Mouse (Mus musculus): ENCODE measurements at regions not wholly inside any gene's neighbourhood (a gene's known extent, or its start where the extent isn't known, plus 50 kb on each side); places are given as distances from the start of the nearest gene placed in this dataset.

DNA sequence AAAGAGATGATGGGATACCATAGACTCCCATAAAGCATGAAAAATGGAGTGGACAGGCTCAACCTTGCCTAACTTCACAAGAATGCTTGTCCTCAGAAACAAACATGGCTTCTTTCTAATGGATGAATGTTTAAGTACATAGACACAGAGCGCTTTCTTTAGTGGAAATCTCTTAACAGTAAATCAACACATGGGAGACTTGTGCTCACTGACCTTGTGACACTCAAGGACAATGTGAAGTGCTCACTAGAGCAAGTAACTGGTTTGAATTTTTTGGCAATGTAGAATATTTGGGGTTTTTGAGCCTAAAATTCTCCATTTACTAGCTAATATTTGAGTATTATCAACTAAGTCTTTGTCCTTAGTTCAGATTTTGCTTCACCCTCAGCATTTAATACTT, 88.0 kb downstream of the Tent5c start:
- Histone ChIP-seq H3K9me3 (replicated peaks) (no peaks in the 10 kb centered on the region), H3K27me3 (ENCODE audit: low read depth, poor library complexity, severe bottlenecking) (no peaks in the 10 kb centered on the region), H3K27ac (replicated peaks) (no peak overlapping the region), H3K4me1 (no peaks in the 10 kb centered on the region), H3K36me3 (no peaks in the 10 kb centered on the region), H3K4me3 (no peak overlapping the region)
- WGBS = 95% methylated on average over 1 of the region's 1 CpGs
- no peak for DNase-seq (ENCODE audit: low spot score)

DNA sequence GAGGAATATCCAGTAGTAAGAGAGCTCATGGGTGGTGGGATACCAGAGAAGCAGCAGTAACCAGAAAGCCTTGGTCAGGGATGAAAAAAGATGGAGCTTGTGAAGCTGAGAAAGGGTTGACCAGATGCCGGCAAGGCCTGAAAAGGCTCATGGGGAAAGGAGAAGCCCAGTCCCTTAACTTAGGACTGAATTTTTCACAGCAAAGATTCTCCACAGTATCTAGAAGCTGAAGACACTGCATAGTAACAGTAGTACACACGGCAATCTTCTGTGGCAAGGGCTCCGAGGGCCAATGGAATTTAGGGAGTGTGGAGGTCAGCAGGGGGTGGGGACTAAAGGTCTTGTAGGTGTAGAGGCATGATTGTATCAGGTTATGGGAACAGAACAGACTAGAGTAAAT, 91.6 kb downstream of the Tent5c start:
- Histone ChIP-seq H3K36me3 (no peaks in the 10 kb centered on the region), H3K9me3 (replicated peaks) (no peaks in the 10 kb centered on the region), H3K4me1 (no peaks in the 10 kb centered on the region), H3K4me3 (no peak overlapping the region), H3K27me3 (ENCODE audit: low read depth, poor library complexity, severe bottlenecking) (no peaks in the 10 kb centered on the region), H3K27ac (replicated peaks) (no peak overlapping the region)
- 88% methylated on average over 3 of the region's 3 CpGs for WGBS
- no peak for DNase-seq (ENCODE audit: low spot score)

DNA sequence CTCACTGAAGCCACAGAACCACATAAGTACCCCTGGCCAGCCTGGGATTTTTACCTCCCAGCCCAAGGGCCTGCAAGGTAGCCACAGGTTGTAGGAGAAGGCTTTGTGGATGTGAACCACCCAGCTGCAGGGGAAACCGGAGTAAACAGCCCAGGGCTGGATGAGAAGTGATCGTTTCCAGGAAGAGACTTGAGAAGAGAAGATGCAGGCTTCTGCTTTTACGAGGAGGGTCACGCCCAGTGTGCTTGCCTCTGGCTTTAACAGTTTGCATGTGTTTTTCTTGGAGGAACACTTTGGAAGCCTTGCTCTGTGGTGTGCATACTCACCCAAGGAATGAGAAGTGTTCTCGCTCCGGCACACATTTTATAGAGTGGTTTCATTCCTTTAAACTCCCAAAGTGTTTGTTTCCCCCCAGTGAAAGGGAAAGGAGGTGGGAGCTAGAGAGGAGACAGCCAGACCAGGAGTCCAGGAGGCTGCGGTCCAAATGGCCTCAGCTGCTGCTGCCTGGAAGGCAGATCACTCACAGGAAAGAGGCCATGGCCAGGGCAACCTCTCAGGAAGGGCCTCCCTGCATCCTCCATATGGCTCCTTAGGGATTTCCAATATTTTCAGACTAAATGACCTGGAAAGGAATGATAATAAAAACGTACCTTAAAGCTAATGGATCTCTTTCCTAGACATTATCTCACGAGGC, 94.1 kb downstream of the Tent5c start:
- no peaks in the 10 kb centered on the region for H3K9me3 ChIP-seq (replicated peaks)
- no peak overlapping the region for H3K4me3 ChIP-seq
- no peaks in the 10 kb centered on the region for H3K4me1 ChIP-seq
- no peak overlapping the region for H3K27ac ChIP-seq (replicated peaks)
- no peaks in the 10 kb centered on the region for H3K27me3 ChIP-seq (ENCODE audit: low read depth, poor library complexity, severe bottlenecking)
- no peaks in the 10 kb centered on the region for H3K36me3 ChIP-seq
- no peak for DNase-seq (ENCODE audit: low spot score)
- 81% methylated on average over 9 of the region's 9 CpGs for WGBS

DNA sequence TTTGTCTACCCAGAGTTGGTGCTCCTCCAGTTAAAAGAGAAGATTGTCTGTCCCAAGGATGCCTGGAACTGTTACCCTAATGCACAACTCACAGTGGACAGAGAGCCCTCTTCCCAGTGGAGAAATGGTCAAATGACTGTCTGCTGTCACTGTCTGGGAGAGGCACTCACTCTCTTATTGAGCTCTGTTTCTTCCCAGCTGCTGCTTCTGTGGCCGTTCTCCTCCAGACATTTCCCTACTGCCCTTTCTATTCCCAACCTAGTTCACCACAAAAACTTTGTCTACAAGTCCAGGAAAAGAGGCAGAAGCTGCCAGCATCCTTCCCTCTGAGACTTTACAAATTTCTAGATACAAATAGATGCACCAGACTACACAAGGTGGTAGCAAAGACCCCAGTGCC, 95.2 kb downstream of the Tent5c start:
- DNase-seq (ENCODE audit: low spot score) = no peak
- Histone ChIP-seq H3K9me3 (replicated peaks) (no peaks in the 10 kb centered on the region), H3K27ac (replicated peaks) (no peak overlapping the region), H3K4me1 (peaks cover 7% of the 10 kb centered on the region), H3K4me3 (no peak overlapping the region), H3K27me3 (ENCODE audit: low read depth, poor library complexity, severe bottlenecking) (no peaks in the 10 kb centered on the region), H3K36me3 (no peaks in the 10 kb centered on the region)
- 68% methylated on average over 1 of the region's 1 CpGs for WGBS

DNA sequence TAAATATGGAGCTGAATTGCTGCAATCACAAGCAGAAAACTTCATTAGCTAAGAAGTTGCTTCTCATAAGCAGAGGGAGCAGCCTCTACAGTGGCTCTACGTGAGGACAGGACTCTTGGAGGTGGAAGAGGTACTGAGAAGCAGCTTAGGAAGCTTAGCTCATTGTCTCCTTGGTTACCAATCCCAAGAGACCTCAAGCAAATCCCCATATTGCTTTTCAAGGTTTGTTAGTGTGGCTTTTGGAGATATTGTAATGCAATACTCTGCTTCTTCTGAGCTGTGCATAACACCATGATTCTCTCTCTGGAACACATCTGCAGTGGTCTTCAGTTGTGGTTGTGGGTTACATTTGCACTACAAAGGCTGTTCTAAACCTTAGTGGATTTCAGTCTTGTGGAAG, 106.9 kb downstream of the Tent5c start:
- Histone ChIP-seq H3K36me3 (no peaks in the 10 kb centered on the region), H3K4me1 (no peaks in the 10 kb centered on the region), H3K27me3 (ENCODE audit: low read depth, poor library complexity, severe bottlenecking) (no peaks in the 10 kb centered on the region), H3K9me3 (replicated peaks) (no peaks in the 10 kb centered on the region), H3K4me3 (no peak overlapping the region), H3K27ac (replicated peaks) (no peak overlapping the region)
- DNase-seq (ENCODE audit: low spot score) = no peak
- WGBS = 38% methylated on average over 1 of the region's 1 CpGs

DNA sequence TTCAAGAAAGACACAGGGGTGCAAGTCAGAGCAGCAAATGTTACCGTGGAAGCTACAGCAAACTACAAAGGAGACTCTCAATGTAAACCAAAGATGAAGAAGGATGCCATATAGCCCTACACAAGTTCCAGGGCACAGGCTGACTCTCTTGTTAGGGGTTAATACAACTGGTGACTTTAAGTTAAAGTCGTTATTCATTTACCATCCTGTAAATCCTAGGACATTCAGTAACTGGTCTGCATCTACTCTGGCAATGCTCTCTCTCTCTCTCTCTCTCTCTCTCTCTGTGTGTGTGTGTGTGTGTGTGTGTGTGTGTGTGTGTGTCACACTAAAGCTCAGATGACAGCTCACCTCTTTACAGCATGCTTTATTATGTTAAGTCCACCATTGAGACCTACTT, 107.8 kb downstream of the Tent5c start:
- WGBS = 85% methylated on average over 2 of the region's 2 CpGs
- DNase-seq (ENCODE audit: low spot score) = no peak
- H3K4me3 ChIP-seq = no peak overlapping the region

DNA sequence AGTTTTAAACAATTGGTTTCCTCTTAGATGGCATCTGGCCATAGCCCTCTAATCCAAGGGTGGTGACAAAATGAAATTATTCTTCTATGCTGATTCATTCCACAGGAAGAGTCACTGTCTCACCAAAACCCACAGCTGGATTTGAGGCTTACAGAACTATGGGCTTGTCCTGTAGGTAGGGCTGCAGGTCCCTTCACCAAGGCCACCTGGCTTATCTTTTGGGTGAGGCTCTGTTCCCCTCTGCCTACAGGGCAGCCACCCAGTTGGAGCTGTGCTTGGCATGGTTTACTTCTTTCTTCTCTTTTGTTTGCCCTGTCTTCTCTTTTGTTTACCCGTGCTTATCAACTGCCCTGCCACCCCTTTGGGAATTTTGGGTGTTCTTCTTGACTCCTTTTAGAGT, 113.0 kb downstream of the Tent5c start:
- no peaks in the 10 kb centered on the region for H3K27me3 ChIP-seq (ENCODE audit: low read depth, poor library complexity, severe bottlenecking)
- H3K27ac ChIP-seq (replicated peaks) = no peak overlapping the region
- H3K4me1 ChIP-seq = no peaks in the 10 kb centered on the region
- no peaks in the 10 kb centered on the region for H3K9me3 ChIP-seq (replicated peaks)
- 62% methylated on average over 1 of the region's 1 CpGs for WGBS
- no peaks in the 10 kb centered on the region for H3K36me3 ChIP-seq
- H3K4me3 ChIP-seq = no peak overlapping the region
- DNase-seq (ENCODE audit: low spot score) = no peak

More for the DNA sequence above, 107.8 kb downstream of the Tent5c start:
- Histone ChIP-seq H3K36me3 (no peaks in the 10 kb centered on the region), H3K9me3 (replicated peaks) (no peaks in the 10 kb centered on the region), H3K27me3 (ENCODE audit: low read depth, poor library complexity, severe bottlenecking) (no peaks in the 10 kb centered on the region), H3K27ac (replicated peaks) (no peak overlapping the region), H3K4me1 (no peaks in the 10 kb centered on the region)

DNA sequence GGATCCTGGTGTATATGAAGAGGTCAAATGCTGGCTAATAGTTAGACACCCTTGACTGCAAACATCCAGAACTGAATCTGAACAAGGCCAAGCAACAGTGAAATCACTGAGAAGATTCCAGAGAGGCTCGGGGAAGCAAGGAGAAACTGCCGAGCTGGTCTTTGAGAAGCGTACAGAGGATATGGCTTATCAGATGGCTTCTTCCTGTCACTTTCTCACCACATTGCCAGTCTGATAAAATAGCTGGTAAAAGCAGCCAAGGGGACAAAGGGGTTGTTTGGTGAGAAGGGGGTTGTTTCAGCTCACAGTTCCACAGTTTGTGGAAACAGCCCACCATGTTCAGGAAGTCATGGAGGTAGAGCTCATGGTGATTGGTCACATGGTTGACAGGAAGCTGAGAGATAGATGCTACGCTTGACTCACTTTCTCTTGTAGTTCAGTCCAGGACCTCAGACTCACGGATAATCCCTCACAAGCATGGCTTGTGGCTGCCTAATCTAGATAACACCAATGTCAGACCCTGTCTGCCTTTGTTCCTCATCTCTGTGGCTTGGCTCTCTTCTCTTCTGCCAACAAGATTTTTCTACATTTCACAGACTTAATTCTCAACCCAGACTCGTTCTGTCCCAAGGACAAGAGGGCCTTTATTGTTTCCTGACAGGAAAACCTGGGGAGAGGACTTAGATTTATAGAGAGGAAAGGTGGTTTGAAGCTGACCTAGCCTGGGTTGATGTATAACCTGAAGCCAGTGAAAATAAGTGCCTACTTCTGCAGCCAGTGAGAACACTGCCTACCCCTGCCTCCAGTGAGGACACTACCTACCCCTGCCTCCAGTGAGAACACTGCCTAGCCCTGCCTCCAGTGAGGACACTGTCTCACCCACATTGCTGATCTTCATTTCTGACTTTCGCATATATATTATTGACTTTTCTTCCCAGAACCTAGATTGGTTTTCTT, 122.0 kb downstream of the Tent5c start:
- WGBS = 71% methylated on average over 7 of the region's 7 CpGs
- no peak for DNase-seq (ENCODE audit: low spot score)
- Histone ChIP-seq H3K27ac (replicated peaks) (no peak overlapping the region), H3K9me3 (replicated peaks) (no peaks in the 10 kb centered on the region), H3K4me3 (no peak overlapping the region), H3K4me1 (no peaks in the 10 kb centered on the region), H3K27me3 (ENCODE audit: low read depth, poor library complexity, severe bottlenecking) (no peaks in the 10 kb centered on the region), H3K36me3 (no peaks in the 10 kb centered on the region)

DNA sequence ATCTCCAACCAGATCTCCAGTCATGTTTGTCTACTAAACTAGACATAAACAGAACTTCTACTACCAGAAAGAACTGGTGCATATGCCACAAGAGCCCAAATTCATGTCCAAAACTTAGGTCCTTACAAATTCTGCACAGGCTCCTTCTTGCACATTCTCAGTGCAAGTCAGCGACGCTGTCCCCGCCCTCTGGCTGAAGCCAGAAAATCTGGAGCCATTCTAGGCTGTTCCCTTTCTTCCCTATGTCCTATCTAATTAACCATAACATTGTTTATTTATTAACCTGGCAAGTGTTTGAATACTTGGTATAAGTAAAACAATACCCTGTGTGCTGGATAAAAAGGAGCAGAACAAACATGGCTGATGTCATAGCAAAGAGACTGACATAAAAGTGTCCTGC, 122.7 kb downstream of the Tent5c start:
- 87% methylated on average over 3 of the region's 3 CpGs for WGBS
- DNase-seq (ENCODE audit: low spot score) = no peak
- no peak overlapping the region for H3K4me3 ChIP-seq
- no peaks in the 10 kb centered on the region for H3K27me3 ChIP-seq (ENCODE audit: low read depth, poor library complexity, severe bottlenecking)
- H3K36me3 ChIP-seq = no peaks in the 10 kb centered on the region
- no peaks in the 10 kb centered on the region for H3K4me1 ChIP-seq
- no peak overlapping the region for H3K27ac ChIP-seq (replicated peaks)
- no peaks in the 10 kb centered on the region for H3K9me3 ChIP-seq (replicated peaks)

DNA sequence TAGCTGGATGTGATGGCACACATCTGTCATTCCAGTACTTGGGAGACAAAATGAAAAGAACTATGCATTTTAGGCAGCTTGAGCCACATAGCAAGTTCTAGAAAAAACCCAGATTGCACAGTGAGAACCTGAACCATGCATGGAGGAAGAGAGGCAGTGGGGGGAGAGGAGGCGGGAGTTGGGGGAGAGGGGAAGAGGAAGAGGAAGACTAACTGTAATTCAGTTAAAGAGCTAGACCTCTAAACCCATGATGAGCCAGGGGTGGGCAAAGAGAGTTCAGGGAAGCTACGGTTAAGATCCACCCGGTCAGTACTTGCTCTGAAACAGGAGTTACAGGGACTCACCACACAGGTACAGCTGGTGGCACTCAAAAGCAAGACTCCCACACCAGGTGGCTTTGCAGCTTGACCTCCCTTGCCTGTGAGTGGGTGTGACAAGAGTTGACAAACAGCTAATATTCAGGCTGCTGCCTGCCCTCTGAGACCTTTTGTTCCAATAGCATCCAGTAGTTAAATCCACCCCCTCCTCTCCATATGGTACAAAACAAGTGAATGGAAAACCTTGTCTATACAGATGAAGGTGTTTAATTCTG, 123.7 kb downstream of the Tent5c start:
- no peaks in the 10 kb centered on the region for H3K9me3 ChIP-seq (replicated peaks)
- WGBS = 92% methylated on average over 3 of the region's 3 CpGs
- no peaks in the 10 kb centered on the region for H3K36me3 ChIP-seq
- DNase-seq (ENCODE audit: low spot score) = no peak
- no peaks in the 10 kb centered on the region for H3K4me1 ChIP-seq
- H3K27me3 ChIP-seq (ENCODE audit: low read depth, poor library complexity, severe bottlenecking) = no peaks in the 10 kb centered on the region
- no peak overlapping the region for H3K4me3 ChIP-seq
- H3K27ac ChIP-seq (replicated peaks) = no peak overlapping the region

DNA sequence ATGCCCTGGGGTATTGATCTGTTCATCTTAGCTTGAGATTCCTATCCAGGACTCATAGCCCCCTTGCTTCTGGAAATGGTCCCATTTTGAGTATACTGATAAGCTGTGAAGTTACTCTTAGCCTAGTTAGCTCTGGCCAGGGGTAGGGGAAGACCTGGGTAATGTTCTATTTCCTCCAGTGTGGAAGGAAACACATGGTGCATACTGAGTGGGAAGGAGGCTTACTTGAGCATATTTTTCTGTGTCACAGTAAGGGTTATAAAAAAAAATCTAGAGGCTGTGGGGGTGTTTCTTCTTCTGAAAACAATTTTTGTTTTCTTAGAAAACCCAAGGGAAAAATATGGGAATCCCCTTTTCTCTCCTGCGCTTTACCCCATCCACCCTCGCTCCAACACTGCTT, 124.4 kb downstream of the Tent5c start:
- Histone ChIP-seq H3K4me3 (no peak overlapping the region), H3K36me3 (no peaks in the 10 kb centered on the region), H3K27ac (replicated peaks) (no peak overlapping the region), H3K9me3 (replicated peaks) (no peaks in the 10 kb centered on the region), H3K4me1 (no peaks in the 10 kb centered on the region), H3K27me3 (ENCODE audit: low read depth, poor library complexity, severe bottlenecking) (no peaks in the 10 kb centered on the region)
- DNase-seq (ENCODE audit: low spot score) = no peak
- WGBS = 93% methylated on average over 2 of the region's 2 CpGs

DNA sequence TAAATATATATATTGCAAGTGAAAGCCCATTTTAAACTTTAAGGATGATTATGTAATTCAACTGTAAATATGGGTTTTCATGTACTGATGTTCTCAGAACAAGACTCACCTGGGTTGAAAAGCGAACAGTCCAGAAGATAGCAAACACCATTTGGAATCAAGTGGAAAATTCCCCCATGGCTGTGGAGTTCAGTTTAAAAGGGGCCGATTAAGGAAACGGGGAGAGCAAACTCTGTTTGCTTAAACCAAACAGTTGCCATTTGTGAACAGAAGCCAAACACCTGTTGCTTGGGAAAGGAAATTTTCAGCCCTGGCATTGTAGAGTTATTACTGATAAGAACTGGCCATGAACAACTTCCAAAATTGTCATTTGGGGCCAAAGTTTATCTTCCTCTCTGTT, 126.1 kb downstream of the Tent5c start:
- Histone ChIP-seq H3K27me3 (ENCODE audit: low read depth, poor library complexity, severe bottlenecking) (no peaks in the 10 kb centered on the region), H3K36me3 (no peaks in the 10 kb centered on the region), H3K27ac (replicated peaks) (no peak overlapping the region), H3K4me3 (no peak overlapping the region), H3K4me1 (no peaks in the 10 kb centered on the region), H3K9me3 (replicated peaks) (no peaks in the 10 kb centered on the region)
- WGBS = 89% methylated on average over 3 of the region's 3 CpGs
- DNase-seq (ENCODE audit: low spot score) = no peak

DNA sequence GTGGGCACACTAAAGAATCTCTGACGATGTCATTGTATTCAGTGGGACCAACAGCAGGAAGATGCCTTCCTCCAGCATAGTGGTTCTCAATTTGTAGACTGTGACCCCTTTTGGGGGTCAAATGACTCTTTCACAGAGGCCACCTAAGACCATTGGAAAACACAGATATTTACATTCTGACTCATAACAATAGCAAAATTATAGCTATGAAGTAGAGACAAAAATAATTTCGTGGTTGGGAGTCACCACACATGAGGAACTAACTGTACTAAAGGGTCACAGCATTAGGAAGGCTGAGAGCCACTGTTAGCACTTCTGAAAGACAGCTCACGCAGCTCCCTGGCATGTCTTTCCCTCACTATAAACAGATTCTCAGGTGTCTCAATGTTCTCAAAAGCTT, 129.1 kb downstream of the Tent5c start:
- no peaks in the 10 kb centered on the region for H3K9me3 ChIP-seq (replicated peaks)
- H3K27me3 ChIP-seq (ENCODE audit: low read depth, poor library complexity, severe bottlenecking) = no peaks in the 10 kb centered on the region
- DNase-seq (ENCODE audit: low spot score) = no peak
- H3K36me3 ChIP-seq = no peaks in the 10 kb centered on the region
- no peak overlapping the region for H3K4me3 ChIP-seq
- no peaks in the 10 kb centered on the region for H3K4me1 ChIP-seq
- WGBS = 88% methylated on average over 3 of the region's 3 CpGs
- H3K27ac ChIP-seq (replicated peaks) = no peak overlapping the region
